Mouse (Mus musculus) retina, postnatal 7 days (tissue): Measurements from ENCODE around the gene Doc2g.
"Not testable (repeated sequence)": the region's sequence is repeated elsewhere in the genome, so short reads cannot be mapped to it uniquely, and the experiment has no call there.

ENCODE experiments used
- DNase-seq: peaks from one replicate; pipeline ENCODE4 v3.0.0-alpha.2; 2012; ENCODE audit warnings: low read depth, low spot score

Doc2g gene

GRCm38 (mm10) chr19:4003112-4003511 lies at the start of gene Doc2g:
Gene Doc2g (plus strand): TSS chr19:4003313.
- no peak for DNase-seq

GRCm38 (mm10) chr19:3955033-3955432 lies 48.1 kb upstream of the Doc2g start:
- no peak for DNase-seq

GRCm38 (mm10) chr19:3955804-3956203 lies 47.3 kb upstream of the Doc2g start:
- no peak for DNase-seq

- not testable (repeated sequence) for DNase-seq
Observed at GRCm38 (mm10) chr19:3957296-3958036, 45.6 kb upstream of the Doc2g start.

GRCm38 (mm10) chr19:3958470-3958869 lies 44.6 kb upstream of the Doc2g start, which contains the start of gene Aldh3b3:
Gene Aldh3b3 (plus strand): TSS chr19:3958645.
- no peak for DNase-seq

- DNase-seq, result no peak
Observed at GRCm38 (mm10) chr19:3959030-3959429, 44.1 kb upstream of the Doc2g start.

- DNase-seq, result no peak
Observed at GRCm38 (mm10) chr19:3960211-3960610, 42.9 kb upstream of the Doc2g start.

GRCm38 (mm10) chr19:3961805-3962204 lies 41.3 kb upstream of the Doc2g start:
- not testable (repeated sequence) for DNase-seq

GRCm38 (mm10) chr19:3962469-3962868 lies 40.6 kb upstream of the Doc2g start:
- no peak for DNase-seq

GRCm38 (mm10) chr19:3964030-3964429 lies 39.1 kb upstream of the Doc2g start:
- no peak for DNase-seq

GRCm38 (mm10) chr19:3966330-3967075 lies 36.6 kb upstream of the Doc2g start:
- DNase-seq, result no peak

GRCm38 (mm10) chr19:3967258-3967657 lies 35.9 kb upstream of the Doc2g start:
- no peak for DNase-seq

- DNase-seq, result no peak
Observed at GRCm38 (mm10) chr19:3972229-3972628, 30.9 kb upstream of the Doc2g start, which contains the start of gene Aldh3b2. Gene Aldh3b2 (plus strand): TSS chr19:3972328.

GRCm38 (mm10) chr19:3974608-3975007 lies 28.5 kb upstream of the Doc2g start:
- DNase-seq, result not testable (repeated sequence)

- no peak for DNase-seq
Observed at GRCm38 (mm10) chr19:3975866-3976265, 27.2 kb upstream of the Doc2g start.

- DNase-seq, result peak; percentile 83
Observed at GRCm38 (mm10) chr19:3980309-3980708, 22.8 kb upstream of the Doc2g start.

- DNase-seq, result no peak
Observed at GRCm38 (mm10) chr19:3980917-3981316, 22.2 kb upstream of the Doc2g start.

GRCm38 (mm10) chr19:3983527-3984200 lies 19.4 kb upstream of the Doc2g start:
- DNase-seq, result no peak

- DNase-seq, result no peak
Observed at GRCm38 (mm10) chr19:3985261-3985681, 17.8 kb upstream of the Doc2g start.

- DNase-seq, result no peak
Observed at GRCm38 (mm10) chr19:3986334-3986733, 16.8 kb upstream of the Doc2g start, which contains the start of gene Acy3. Gene Acy3 (plus strand): TSS chr19:3986570.

GRCm38 (mm10) chr19:3988066-3988465 lies 15.0 kb upstream of the Doc2g start:
- no peak for DNase-seq

GRCm38 (mm10) chr19:3988750-3989149 lies 14.4 kb upstream of the Doc2g start:
- DNase-seq, result no peak
